Mouse (Mus musculus) induced T-regulatory cell, adult 2 months (primary cell): ENCODE measurements at regions not wholly inside any gene's neighbourhood (a gene's known extent, or its start where the extent isn't known, plus 50 kb on each side); places are given as distances from the start of the nearest gene placed in this dataset.
A peak's percentile ranks its signal among the peaks of the same experiment; 100 is the strongest.
"Not testable (repeated sequence)": the region's sequence is repeated elsewhere in the genome, so short reads cannot be mapped to it uniquely, and the experiment has no call there.

Experiments
- DNase-seq: peaks from one replicate; pipeline ENCODE4 v3.0.0-alpha.2; 2012; ENCODE audit warnings: low read depth

DNA sequence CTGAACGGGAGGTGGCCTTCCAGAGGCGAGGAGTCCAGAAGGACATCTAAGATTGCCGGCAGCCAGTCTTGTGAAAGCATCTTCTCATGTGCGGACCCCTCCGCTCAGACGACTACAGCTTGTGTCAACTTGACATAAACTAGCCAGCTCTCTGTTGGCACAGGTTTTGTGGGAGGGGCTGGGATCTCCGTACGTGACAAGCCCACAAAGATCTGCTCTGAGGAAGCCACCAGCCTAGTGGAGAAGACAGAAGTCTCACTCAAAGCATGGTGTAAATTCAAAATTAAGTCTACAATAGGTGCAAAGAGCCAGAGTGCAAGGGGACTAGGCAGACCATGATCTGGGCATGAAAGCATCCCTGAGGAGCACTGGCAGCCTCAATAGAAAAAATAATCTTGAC, 128.4 kb upstream of the Slc38a2 start:
- DNase-seq: no peak

DNA sequence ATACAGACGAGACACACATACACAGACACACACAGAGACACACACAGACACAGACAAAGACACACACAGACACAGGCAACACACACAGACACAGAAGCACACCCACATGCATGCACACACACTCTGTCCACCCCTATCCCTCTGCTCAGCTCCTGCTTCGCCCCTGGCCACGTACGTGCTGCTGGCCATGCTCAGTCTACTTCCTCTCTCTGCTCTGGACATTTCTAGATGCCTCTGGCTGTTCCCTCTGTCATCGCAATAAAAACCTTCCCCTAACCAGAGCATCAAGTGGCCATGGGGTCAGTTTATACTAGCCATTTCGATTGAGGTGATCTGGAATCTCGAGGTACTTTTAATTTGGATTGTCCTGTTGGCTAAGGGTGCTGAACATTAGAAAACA, 118.9 kb upstream of the Slc38a2 start:
- no peak for DNase-seq

DNA sequence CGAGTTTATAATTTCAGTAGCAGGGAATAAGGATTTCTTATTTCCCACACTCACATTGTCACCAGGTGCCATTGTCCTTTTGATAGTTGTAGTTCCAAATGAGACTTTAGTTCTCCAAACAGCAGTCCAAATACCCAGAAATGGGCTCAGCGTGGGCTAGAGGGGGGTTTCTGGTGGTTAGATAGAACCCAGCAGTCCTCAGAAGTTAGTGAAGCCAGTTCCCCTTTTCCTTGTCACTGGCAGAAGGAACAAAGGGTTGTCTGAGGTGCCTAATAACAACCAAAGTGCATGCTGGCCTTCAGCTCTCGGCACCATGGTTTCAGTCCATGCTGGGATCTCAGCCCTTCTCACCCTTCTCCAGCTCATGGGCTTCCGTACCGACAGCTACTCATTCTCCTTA, 118.1 kb upstream of the Slc38a2 start:
- DNase-seq: no peak

DNA sequence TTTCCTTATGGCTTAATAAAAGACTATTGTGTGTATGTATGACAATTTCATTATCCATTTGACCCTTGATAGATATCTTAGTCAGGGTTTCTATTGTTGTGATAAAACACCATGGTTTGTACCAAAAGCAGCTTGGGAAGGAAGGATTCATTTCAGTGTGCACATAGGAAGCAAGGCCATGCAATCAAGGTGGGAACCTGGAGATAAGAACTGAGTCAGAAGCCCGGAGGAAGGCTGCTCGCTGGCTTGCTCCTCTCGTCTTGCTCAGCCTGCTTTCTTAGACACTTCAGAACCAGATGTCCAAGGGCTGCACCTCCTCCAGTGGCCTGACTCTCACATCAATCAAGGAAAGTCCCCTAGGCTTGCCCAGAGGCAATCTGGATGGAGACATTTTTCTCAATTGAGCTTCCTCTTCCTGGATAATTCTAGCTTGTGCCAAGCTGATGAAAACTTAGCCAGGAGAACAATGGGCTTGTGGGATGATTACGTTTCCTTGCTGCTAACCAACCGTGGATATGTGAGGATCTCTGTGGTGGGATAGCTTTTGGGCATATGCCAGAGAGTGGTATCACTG, 117.6 kb upstream of the Slc38a2 start:
- DNase-seq: no peak

DNA sequence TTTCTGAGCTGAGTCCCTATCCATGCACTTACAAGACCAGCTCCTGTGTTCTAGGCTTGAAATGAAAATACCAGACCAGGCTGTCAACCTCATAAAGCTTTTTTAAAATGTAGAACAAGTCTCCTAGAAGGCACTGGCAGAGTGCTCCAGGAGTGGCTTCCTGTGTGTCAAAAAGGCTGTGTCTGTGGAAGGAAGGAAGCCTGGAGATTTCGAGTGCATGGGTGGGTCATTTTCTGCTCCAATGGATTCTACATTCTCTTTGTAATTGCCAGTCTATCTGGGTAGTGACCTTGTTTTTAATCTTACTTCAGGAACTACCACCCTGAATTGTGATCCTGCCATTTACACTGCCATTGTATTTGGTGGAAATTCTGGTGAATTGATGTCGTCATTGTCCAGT, 113.9 kb upstream of the Slc38a2 start:
- DNase-seq: no peak

DNA sequence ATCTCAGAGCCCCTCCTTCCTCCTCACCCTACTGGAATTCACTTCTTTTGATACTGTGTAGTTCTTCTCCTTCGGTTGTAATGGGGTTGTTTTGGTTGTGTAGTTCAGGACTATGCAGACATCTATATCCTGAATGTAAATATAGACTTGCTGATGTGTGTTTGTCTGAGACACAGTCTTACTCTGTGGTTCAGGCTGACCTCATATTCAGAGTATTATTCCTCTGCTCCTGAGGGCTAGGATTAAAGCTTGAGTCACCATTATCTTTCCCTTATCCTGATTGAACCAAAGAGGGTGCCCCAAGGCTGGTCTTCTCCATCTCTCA, 103.2 kb upstream of the Slc38a2 start:
- DNase-seq: no peak

DNA sequence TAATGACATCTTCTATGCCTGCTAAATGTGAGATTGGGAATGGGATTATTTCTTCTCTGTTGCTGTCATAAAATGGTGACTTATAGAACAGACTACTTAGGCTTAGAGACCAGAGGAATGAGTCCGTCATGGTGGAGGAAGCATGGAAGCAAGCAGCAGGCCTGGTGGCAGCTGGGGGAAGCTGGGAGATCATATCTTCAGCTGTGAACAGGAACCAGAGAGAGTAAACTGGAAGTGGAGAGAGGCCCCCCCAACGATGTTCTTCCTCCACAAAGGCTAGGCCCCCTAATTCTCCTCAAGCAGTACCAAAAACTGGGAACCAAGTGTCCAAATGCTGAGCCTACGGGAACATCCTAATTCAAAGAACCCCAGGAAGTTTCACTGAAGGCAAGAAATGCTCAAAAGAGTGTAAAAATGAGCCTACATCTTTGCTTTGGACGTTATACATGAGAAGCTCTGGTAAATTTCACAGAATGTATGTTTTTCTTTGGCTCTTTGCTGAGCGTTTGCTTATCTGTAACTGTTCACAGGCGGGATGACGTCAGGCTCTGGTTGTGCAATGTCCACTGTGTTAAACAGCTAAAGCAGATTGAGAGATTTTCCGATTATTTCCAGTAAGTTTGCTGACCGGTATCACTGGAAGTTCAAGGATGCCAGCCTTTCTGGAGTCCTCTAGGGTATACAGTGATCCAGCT, 102.7 kb upstream of the Slc38a2 start:
- DNase-seq: no peak

DNA sequence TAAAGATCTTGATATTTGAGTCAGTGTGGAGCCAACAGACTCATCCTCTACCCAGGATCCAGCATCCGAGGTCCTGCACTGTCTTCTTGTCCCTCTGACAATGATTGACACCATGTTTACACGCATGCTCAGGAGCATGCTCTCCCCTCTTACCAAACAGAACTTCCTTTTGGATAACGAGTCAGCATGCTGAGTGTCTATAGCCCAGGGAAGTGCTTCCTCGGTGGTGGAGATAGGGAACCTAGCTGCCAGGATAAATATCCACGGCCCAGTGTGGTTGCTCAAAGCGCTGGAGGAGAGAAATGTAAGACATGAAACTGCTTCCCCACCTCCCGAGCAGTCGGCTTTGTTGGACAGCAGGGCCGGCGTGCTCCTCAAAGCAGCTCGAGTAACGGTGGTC, 99.7 kb upstream of the Slc38a2 start:
- no peak for DNase-seq

DNA sequence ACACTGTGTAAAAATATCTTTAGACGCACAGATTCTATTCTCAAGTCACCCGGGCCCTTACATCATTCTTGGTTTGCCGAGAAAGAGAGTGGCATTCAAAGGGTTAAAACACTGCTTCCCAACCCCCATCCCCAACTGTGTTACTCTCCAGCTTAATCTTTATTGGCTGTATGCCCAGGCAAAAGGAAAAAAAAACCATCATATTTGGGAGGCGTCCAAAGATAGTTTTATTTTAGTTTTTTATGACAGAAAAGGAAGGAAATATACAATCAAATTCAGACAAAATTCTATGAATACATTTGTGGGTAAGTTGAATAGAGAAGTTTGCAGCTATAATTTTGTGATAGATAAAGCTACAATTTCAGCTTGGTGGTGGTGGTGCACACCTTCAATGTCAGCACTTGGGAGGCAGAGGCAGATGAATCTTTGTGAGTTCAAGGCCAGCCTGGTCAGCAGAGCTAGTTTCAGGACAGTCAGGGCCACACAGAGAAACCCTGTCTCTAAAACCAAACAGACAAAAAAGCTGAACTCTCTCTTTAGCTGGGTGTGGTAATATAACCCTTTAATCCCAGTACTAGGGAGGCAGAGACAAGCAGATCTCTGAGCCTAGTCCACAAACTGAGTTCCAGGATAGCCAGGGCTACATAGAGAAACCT, 98.2 kb upstream of the Slc38a2 start:
- no peak for DNase-seq

DNA sequence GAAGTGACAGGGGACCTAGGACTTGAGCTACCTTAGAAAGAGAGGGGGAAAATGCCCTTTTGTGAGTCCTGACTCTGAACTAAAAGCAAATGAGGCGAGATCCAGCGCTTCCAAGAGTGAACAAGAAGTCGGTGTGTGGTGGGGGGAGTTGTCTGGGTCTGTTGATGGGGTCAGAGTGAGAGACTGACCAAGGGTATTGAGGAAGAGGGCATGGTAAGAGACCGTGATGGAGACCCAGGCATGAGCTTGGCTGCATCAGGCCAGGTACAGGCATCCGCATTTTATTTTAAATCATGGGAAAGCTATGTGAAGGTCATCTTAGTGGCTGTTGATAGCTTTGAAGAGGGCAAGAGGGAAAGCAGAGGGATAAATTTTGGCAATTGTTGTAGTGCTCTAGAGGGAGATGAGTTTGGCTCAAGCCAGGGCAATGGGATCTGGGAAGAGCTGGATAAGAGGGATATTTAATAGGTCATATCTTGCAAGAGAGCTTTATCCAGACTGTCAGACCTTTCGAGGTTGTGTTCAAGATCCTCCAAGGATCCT, 94.7 kb upstream of the Slc38a2 start:
- no peak for DNase-seq

DNA sequence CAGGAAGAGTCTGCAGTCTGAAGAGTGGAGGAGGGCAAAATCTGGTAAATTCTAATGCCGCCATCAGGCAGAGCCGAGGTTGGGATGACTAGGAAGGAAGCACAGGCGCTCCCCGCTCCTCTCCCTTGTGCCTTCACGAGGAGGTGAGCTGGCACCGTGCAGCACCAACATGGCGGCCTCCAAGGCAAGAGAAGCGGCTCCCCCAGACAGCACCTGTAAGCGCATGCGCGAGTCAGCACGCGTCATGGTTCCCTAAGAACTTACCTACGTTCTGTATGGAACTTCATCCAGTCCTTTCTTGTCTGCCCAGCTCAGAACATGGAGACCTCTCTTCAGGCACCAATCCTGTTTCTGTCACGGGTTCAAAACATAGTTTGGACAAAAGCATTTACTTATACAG, 93.7 kb upstream of the Slc38a2 start:
- DNase-seq: no peak

DNA sequence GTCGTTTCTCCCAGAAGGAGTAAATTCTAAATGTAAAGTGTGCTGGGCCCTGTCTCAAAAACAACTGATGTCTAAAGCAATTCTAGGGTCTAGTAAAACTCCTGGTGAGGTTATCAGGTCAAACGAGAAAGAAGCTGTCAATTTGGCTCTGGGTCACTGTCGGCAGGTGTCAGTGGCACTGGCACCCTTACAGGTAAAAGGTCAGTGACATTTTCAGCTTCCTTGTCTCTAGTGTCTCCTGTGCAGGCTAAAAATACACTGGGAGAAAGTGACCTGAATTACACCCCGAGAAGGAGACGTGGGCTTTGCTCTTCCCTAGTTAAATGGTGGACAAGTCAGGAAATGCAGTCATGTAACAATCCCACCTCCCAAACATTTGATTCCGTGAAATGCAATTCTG, 91.8 kb upstream of the Slc38a2 start:
- no peak for DNase-seq

DNA sequence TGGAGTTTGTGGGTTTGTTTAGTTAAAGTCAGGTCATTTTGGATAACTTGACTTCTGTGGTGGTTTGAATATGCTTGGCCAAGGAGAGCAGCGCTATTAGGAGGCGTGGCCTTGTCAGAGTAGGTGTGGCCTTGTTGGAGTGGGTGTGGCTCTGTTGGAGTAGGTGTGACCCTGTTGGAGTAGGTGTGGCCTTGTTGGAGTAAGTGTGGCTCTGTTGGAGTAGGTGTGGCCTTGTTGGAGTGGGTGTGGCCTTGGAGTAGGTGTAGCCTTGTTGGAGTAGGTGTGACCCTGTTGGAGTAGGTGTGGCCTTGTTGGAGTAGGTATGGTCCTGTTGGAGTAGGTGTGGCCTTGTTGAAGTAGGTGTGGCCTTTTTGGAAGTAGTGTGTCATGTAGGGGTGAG, 88.4 kb upstream of the Slc38a2 start:
- DNase-seq: not testable (repeated sequence)

DNA sequence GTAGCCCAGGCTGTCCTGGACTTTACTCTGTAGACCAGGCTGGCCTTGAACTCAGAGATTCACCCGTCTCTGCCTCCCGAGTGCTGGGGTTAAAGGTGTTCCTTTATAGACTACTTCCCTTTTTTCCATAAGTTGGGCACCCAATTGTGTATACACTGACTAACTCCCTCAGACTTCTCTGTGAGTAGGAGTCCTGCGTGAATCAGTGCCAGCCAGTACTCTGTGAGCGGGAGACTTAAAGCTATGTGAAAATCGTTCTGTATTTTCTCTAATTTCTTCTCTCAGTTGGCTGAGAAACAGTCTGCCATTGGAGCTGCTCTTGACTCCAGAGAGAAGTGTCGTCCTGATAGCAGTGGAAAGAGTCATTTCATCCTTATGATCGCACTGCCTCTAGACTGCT, 85.0 kb upstream of the Slc38a2 start:
- DNase-seq: no peak

DNA sequence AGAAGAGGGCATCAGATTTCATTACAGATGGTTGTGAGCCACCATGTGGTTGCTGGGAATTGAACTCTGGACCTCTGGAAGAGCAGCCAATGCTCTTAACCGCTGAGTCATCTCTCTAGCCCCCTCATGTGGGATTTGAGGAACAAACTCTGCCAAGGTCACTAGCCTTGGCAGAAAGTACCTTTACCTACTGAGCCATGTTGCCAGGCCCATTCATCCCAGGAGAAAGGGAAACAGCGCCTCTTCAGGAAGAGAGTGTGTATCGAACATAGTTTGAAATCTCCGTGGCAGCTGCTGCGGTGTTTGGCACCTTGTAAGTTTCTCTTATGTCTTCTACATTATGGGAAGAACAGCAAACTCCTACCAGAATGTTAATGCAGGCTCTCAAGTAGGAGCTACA, 82.0 kb upstream of the Slc38a2 start:
- DNase-seq: no peak

DNA sequence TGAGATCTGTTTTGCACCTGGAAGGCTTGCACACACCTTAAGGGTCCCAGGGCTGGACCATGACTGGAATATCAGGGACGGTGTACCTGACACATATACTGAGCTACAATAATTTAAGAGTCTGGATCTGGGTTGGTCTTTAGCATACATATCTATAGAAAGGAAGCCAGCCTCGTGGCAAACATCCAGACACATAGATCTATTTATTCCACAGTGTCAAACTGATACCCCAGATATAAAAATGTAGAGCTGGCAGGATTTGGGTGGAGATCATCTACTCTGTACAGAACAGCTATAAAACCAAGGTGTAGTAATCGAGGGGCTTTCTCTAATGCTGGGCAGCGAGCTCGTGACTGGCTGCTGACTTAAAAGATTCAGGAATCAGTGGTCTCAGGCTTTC, 81.1 kb upstream of the Slc38a2 start:
- DNase-seq: no peak

DNA sequence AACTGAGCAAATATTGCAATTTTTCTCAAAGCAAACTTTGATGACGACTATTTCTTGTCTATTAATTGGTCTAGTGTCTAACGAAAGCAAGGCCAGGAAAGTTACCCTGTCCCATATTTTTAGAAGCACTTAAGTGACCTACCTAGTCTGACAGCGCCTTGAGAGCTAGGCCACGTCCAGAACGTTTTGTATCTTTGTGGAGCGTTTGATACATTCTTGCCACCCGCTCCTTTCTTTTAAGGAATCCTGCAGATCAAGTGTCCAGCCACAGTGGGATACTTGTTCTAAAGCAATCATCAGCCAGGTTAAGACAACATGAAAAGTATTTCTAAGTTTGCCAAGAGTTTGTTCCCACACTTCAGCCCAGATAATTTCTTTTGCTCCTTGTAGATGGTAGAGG, 79.8 kb upstream of the Slc38a2 start:
- DNase-seq: no peak

DNA sequence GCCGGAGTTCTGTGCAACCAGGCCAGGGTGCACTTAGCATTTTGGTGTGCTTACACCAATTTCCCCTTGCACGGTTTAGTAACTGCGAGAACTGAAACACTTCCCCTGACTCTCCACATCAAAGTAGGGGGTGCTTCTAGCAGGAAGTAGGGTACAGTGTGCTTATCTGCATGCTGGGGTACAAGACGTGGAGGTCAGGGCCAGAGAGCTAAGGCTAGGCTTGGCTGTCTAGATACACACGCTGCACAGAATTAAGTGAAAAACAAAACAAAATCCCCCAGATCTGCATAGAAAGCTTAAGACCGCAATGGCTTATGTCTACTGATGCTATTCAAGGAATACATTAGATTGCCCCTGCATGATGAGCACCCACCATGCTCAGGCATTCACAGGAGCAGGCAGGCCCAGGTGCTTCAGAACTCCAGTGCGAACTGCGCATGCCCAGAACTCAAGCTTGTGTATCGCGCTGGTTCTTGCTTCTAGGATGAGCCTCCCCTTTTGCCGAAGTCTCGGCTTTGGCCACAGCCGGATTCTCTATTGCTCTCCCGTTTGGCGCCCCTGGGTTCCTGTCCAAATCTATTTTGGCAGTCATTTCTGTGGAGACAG, 78.9 kb upstream of the Slc38a2 start:
- DNase-seq: peak; percentile 85

DNA sequence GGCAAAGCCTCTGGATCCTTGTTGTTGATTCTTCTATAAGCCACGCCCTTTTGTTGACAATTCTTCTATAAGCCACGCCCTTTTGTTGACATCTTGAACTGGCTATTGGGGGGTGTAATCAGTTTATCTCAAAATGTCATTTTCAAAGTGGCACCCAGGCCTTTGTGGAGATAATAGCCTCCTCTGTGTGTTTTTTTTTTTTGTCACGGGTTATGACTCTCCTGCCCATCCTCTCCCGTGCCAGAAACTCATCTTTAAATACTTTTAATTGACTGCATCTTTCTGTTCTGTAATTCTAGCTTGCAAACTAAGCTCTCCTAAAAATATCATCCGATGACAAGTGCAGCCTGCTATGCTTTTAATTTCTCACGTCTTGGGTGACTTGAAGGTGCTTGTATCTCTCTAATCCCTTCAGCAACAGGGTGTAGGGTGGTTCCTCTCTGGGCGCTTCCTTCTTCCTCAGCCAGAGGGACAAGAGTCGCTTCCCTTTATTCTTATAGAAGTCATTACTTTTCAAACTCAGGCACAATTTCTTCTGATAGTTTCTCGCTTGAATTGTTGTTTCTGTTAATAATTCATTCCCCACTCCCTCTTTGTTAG, 77.0 kb upstream of the Slc38a2 start:
- no peak for DNase-seq

DNA sequence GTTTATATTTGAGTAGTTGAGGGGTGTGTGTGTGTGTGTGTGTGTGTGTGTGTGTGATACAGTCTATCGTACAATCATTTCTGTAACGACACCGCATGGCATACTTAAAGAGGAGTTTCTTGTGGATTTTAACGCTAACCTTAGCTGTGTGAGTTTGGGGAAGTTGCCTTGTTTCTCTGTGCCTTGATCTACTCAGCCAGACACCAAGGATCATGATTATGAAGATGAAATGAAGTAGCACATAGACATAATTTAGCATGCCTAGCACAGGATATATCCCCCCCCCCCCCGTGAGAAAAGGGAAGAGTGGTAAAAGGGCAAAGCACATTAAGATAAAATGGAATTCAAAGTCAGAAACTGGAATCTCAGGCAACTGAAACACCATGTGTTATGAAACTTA, 75.6 kb upstream of the Slc38a2 start:
- DNase-seq: no peak

DNA sequence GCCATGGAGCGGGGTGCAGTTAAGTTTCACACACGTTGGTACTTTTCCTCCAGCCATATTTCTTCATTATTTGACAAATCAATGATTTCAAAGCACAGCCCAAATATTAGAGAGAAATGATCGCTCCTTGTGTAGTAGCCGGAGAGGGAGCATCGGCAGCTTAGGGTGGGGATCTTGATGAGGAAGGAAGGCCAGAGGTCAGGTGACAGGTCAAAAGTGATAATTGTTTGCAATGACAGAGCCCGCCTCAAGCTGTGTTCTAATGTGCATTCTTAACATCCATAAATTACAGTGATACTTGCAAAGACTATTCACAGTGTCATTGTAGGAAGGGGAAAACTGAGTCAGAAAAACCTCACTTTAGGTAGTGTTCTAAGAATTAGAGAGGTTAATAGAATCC, 75.1 kb upstream of the Slc38a2 start:
- DNase-seq: no peak

DNA sequence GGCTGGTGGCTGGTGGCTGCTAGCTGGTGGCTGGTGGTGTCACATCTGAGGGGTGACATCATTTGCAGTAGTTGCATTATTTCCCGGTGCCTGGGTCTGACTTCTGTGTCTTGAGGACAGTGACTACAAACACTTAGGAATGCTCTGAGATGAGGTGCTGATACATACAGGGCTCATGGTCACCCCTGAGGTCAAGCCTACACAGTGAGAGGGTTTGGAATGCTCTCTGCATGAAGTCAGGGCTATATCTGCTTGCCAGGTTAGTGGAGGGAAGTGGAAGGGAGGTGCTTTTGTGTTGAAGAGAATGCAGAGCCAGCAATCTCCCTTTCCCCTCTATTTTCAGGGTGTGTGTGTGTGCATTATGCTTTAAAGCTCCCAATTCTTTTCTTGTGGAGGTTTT, 74.1 kb upstream of the Slc38a2 start:
- no peak for DNase-seq

DNA sequence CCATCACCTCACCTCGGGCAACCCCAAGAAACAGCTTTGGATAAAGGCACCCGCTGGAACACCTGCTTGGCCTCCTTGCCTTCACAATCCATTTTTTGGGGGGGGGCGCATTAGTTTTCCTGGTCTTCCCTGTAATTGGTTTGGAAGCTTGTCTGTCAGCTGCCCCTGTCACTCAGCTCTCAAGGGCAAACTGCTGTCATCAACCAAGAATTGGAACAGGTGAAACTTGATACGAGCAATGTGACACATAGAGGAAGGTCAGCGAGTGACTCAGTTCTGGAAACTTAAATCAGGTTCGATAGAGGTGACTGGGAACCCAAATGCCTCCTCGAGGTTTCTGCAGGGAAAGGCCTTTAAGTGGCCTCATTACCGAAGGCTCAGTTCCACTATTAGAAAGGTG, 73.2 kb upstream of the Slc38a2 start:
- no peak for DNase-seq
